Mouse (Mus musculus) adrenal gland, postnatal 36 days (tissue): Measurements from ENCODE around the gene Ica1l. TPM values are rescaled to one million over a fixed set of nuclear protein-coding genes. Genes with fewer than 3 reads are reported as not detected.
"Not testable (repeated sequence)": the region's sequence is repeated elsewhere in the genome, so short reads cannot be mapped to it uniquely, and the experiment has no call there.

Experiments used
- DNase-seq, 2 experiments: peaks; one replicate each; pipeline ENCODE4 v3.0.0; 2021; ENCODE audit warnings: mixed read lengths in 1 of 2
- long read RNA-seq, 2 experiments: library from polyadenylated mRNA; stranded (forward); transcript quantifications; one replicate each; pipeline ENCODE4 v2.0.0; 2021; ENCODE audit warnings: borderline sequencing depth in 2 of 2
- total RNA-seq, 2 experiments: library from RNA; stranded (reverse); gene quantifications; 2 replicates each; pipeline ENCODE4 v1.2.3; 2021

Gene Ica1l
- total RNA-seq: 1 to 10 TPM; 2.3 to 2.5 TPM
- long read RNA-seq, experiment 1, partial matches to known transcripts: 0 of 3 reads
- long read RNA-seq, experiment 1, other reads (novel, unspliced or antisense): 2 of 3 reads
- long read RNA-seq, experiment 2, partial matches to known transcripts: 0 of 1 reads
- long read RNA-seq, experiment 2, other reads (novel, unspliced or antisense): 1 of 1 reads

DNA sequence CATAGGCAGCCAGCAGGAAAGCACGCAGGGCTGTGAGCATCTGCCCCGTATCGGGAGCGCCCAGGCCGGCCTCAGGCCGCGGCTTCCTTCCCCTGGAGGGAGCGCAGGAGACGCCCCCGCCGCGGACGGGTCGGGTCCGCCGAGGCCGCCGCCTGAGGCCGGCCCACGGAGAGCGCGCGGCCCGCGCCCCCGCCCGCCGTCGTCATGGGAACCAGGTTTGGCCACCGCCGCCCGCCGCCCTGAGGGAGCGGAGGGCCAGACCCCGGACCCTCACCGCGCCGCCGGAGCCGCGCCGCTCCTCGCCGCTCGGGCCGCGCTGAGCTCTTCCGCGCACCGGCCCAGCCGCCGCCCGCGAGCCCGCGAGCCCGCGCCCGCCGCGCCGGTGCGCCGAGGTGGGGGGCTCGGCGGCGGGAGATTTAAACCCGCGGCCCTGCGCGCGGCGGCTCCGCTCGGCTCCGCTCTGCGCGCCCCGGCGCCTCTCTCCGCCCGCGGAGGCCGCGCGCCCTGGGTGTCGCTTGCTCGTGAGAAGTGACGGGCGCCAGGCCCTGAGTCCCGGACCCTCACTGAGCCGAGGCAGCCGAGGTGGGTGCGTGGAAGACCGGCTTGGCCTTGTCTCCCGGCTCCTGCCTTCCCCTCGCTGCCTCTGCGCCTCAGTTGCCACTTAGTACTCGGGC lies at the start of gene Ica1l:
Ica1l (minus strand) TSS at position 389 of the 674 bp plus-strand sequence.
- DNase-seq: peak; percentile 71 to 77

DNA sequence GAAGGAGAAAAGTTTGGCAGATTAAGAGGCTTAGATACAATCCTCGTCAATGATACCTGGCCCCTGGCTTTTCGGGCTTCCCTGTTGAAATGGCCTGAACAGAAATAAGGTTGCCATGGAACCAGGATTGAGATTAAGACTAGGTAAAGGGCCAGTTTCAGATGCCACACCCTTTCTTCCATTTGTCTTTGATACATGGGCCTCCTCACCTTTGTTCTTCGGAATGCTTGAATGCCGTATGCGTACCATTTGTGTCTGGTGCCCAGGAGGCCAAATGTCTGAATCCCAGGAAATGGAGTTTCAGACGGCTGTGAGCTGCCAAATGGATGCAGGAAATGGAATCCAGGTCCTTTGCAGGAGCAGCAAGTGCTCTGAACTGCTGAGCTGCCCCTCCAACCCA lies 33.4 kb upstream of the Ica1l start:
- DNase-seq: no peak

DNA sequence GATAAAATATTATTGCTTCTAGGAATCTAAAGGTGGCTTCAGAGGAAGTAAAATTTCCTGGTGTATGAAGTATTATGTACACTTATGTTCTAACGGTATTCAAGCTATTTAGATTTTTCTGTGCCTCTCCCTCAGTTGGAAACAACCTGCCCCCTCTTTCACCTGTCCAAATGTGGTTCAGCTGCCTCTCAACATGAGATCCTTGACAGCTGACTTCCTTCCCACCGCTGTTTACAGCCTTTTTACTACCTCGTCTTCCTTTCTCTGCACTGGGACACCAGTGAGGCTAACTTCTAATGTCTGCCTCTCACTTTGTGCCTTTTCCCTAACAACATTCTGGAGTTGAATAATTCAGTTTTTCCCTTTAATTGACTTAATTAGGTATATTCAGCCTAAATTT lies 32.6 kb upstream of the Ica1l start:
- DNase-seq: no peak

DNA sequence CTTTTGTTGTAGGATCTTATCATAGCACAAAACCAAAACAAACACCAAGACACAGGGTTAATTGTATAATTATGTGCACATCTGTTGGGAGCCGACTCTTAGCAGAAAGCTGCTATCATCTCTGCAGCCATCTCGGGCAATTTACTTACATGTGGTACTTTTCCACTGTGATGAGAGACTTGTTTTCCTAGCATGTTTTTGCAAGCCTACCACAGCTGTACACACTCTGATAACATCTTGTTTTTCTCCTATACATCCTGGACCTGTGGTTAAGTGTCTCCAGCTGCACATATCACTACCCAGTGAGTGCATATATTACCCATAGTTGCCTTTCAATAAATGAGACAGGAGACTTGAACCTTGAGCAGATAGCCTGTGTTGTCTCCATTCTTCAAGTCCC lies 32.0 kb upstream of the Ica1l start:
- no peak for DNase-seq

DNA sequence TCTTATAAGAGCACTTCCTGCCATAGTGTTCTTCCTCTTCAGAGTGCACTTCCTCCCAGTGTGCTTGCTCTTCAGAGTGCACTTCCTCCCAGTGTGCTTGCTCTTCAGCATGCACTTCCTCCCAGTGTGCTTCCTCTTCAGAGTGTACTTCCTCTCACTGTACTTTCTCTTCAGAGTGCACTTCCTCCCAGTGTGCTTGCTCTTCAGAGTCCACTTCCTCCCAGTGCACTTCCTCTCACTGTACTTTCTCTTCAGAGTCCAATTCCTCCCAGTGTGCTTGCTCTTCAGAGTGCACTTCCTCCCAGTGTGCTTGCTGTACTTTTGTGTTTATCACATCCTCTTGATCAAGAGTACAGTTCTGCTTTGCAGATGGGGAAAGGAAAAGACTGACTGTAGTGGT lies 27.7 kb upstream of the Ica1l start:
- not testable (repeated sequence) for DNase-seq

DNA sequence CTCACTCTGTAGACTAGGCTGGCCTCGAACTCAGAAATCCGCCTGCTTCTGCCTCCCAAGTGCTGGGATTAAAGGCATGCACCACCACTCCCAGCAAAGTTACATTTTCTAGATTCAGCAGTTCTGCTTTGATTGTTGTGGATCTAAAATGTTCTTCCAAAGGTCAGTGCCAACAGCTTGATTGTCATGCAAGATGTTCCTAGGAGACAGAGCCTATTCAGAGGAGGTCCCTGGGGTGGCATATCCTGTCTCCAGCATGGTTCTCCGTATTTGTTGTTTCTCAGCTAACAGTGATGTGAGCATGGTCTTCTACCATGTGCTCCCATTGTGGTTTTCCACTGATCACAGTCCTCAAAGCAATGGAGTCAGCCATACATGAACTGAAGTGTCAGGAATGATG lies 13.3 kb upstream of the Ica1l start:
- no peak for DNase-seq

DNA sequence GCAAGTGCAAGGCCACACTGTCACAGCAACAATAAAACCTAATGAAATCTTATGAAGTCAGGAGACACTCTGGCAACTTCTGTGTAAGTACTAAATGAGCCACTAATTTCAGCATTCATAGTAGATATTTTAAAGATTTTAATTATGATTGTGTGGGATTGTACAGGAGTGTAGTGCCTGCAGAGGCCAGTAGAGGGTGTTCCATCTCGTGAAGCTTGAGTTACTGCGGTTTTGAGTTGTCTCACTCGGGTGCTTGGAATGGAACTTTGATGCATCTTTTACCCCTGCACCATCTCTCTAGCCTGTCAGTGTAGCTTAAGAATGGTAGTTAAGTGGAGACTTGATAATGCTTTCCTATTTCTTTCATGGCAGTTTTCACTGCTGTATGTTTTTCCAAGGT lies 11.7 kb upstream of the Ica1l start:
- no peak for DNase-seq

DNA sequence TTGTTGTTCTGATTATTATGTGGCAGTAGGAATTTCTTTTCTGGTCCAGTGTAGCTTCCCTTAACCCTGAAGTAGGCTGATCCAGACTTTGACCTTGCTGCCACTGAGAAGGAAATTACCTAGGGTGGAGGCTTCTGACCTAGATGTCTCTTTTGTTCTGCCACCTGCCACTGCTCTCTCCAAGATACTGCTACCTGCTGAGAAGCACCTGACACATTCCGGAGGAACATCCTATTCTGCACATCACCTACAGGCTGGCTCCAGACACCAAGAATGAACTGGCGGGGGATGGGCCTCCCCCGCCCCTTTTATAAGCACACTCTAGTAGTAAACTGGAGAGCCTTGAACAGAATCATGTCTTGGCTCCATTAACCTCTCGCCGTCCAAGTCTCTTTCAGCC lies 4.5 kb upstream of the Ica1l start:
- not testable (repeated sequence) for DNase-seq

DNA sequence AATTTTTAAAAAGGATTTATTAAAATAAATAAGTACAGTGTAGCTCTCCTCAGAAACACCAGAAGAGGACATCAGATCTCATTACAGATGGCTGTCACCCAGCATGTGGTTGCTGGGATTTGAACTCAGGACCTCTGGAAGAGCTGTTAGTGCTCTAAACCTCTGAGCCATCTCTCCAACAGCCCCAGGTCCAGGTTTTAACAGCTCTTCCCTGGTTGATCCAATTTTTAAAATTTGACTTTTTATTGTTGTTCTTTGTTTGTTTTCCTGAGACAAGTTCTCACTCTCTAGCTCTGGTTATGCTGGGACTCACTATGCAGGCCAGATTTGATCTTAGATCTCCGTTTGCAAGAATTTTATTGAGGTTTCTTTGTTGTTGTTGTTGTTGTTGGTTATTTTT lies 1.6 kb upstream of the Ica1l start:
- no peak for DNase-seq

DNA sequence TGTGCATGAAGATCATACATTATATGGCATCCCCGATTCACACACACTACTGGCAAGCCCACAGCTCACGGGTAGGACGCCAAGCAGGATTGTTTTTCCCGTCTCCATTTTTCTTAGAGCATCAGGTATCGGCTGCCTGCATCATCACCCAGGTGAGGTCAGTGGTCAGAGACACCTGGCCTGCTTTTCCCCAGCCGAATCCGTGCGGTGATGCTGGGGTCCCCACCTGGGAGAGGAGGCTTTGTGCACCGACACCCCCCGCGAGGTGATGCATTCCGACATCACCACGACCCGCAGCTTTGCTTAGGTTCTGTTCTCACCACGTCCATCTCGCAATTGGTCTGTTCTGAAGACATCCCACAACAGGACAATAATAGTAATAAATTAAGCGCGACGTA lies 587 bp downstream of the Ica1l start:
- DNase-seq: no peak

DNA sequence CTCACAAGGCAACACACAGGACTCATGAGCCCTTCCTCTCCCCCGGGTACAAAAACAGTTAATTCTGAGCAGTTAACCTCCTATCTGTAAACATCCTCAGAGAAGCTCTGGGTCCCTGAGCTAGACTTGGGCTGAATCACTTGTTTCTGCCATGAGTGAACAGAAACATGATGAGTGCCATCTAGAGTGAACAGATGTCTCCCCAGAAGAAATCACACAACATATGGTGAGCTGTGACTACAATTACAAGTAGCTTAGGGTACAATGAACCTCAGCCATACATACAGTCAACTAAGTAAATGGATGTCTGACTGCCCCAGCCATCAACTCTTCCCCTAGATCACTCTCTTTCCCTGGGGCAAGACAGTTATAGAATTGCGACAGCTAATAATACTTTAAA lies 7.9 kb downstream of the Ica1l start:
- DNase-seq: no peak

DNA sequence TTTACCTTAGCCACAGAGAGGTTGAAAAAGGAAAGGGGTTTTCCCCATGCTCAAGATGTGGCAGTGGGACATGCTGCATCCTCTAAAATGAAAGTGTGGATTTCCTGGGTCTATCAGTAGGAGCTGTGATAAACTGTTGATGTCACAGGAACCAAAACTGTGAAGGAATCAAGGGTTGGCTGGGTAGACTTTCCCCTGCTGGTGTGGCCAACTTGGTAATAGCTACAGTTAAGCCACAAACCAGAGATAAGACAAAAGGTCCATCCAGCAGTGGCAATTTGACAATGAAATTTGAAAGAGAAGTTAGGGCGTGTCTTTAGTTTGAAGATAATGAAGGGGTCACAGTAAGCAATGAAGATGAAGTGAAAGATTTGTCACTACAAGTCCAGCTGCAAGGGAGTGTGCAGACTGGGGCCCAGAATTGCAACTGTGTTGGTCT lies 25.9 kb downstream of the Ica1l start:
- no peak for DNase-seq

DNA sequence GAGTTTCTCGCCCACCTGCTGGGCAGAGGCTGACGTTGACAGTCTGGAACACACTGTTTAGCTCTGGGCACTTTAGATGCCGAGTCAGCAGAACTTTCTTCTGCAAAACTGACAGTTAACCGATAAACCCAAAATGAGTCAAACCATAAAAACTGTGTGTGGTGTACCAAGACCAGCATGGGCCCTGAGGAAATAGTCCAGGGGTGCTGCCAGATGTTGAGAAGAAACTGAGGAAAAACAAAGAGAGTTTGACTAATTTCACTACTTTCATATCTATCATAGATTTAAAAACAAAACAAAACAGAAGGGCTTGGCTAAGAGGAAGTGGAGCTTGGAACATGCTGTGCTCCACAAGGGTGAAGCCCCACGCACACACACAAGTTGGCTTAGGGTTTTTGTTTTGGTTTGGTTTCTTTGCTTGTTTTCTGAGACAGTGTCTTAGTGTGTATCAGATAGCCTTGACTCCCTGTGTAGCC lies 26.8 kb downstream of the Ica1l start:
- no peak for DNase-seq

DNA sequence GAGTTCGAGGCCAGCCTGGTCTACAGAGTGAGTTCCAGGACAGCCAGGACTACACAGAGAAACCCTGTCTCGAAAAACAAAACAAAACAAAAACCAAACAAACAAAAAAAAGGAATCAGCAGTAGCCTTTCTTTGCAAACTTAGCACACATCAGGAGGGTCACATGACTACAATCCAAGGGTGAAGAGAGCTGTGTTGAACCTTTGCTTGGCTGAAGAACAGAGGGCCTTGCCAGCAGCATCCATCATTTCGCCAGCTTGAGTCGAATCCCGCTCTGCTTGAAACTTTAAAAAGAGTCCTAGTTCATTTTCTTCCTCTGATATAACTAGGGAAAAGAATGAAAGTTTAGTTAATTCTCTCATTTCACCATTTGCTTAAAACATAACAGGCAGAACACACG lies 27.5 kb downstream of the Ica1l start:
- no peak for DNase-seq

DNA sequence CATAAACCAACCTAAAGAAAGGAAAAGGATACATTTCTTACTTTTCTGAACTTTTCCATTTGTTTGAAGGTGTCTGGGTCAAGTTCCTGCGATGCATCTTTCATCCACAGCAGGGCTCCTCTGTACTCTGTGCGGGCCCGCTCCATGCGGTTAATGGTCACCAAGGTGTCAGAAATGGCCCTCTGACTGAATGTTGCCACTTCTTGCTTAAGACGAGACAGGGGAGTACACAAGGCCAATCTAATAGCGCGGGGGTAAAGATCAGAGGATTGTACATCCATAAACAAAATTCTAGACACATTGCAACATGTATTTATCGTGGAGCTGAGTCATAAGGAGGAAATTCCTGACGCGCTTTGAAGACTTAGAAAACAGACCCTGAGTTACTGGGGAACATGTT lies 29.2 kb downstream of the Ica1l start:
- DNase-seq: no peak

DNA sequence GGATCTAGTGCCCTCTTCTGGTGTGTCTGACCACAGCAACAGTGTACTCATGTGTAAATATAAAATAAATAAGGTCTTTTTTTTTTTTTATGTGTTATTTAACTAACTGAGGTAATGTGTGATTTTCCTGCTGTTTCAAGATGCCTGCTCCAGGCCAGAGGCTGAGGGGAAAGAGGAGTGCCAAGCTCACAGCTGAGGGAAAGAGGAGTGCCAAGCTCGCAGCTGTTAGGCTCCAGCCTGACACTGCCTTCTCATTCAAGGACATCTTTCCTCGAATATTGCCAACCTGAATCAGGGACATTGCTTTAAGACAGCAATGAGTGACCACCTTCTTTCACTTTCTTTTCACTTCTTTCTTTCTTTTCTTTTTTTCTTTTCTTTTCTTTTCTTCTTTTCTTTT lies 34.2 kb downstream of the Ica1l start:
- no peak for DNase-seq

DNA sequence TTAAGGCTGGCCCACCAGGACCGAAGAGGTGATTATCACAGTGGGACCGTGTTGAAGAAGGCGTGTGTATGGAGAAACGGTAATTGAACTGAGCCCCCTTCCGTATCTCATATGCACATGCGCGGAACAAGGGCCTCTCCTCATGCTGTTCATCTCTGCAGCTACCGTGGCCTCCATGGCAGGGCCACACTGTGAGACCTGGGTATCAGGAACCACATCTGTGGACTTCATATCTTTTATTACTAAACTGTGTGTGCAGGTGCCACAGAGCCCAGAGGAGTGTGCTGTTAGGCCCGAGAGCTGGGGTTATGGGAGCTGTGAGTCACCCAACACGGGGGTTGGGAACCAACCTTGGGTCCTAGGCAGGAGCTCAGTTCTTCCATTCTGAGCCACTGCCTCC lies 35.6 kb downstream of the Ica1l start:
- peak; percentile 37 to 40 for DNase-seq

DNA sequence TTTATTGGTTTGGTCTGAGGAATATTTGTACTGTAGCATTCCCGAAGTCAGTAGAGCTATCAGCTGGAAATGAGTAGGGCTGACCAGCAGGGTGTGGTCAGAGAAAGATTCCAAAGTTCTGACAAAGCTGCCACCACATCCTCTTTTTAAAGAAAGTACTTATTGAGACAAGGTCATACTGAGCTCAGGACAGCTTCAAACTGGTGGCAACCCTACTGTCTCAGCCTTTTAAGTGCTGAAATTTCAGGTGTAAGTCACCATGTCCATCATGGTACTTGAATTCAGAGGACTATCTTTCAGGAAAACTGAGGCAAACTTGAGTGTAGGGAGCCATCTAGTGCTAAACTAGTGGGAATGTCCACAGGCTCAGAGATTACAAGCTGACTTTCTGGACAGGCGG lies 42.7 kb downstream of the Ica1l start:
- no peak for DNase-seq

DNA sequence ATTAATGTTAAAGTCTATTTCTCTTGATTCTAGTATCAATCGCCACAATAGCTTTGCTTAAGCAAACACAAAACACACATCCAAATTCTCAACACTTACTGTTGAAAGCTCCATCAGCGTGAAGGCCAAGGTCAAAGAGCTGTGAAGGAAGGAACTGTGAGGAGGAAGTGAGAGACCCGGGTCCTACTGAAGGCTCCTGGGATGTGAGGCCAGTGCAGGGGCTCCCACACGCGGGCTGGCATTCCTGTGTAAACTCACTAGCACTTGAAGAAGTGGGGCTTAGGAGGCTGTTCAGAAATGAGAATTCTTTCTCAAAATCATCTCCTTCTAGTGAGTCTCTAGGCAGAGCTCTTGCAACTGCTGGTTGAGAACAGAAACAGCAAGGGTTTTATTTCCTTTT lies 45.6 kb downstream of the Ica1l start:
- DNase-seq: no peak

DNA sequence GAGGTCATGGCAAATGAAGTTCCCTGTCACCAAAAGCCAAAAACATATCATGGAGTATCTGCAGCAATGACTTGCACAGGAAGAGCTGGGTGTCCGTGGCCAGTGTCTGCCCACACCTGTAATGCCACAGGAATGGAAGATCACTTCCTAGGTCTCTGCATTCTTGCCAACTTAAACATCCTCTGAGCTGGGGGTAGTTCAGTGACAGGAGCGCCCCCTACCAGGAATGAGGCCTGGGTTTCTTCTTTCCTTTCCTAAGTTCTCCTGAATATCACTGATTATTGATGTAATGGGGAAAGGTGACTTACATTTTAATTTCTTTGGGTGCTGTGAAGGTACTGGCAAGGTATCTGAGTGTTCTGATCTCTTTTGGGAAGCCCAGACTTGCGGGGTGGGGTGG lies 47.3 kb downstream of the Ica1l start:
- DNase-seq: no peak

DNA sequence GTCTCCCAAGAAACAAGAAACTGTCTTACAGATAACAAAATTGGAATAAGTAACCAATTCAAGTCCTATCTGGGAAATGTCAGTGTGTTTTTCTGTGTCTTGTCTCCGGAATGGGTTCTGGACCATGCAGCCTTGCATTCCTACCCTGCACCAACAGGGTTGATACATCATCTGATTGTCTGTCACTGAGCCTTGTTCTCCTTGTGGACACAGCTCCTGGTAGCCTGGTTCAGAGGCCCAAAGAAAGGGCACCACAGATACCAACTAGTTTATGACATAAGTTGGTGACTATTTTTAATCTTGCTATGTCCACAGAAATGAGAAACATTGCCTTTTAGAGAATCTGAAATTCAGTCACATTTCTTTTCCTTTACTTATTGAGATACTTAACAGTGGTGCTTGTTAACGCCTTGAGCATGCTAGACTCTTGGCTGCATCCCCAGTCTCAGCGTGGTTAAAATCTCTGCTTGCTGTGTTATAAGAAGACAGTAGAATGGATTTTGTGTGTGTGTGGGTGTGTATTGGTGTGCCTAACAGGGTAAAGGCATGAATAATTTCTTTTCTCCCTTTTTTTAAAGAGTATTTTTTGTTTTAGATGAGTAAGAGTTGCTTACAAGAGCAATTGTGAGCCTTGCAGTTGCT lies 55.5 kb downstream of the Ica1l start:
- DNase-seq: no peak

DNA sequence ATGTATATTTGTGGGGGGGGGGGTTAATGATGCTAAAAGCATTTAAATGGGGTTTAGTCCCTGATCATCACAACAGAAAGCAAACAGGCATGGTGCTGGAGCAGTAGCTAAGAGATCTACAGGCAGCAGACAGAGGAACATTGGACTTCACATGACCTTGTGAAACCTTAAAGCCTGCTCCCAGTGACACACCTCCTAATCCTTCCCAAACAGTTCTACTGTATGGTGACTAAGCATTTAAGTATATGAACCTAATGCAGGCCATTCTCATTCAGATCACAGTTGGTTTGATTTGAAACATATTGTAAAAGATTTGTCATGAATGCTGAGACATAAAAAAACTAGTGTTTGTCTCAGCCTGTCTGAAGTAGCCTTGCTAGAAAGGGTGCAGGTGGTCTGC lies 56.4 kb downstream of the Ica1l start:
- no peak for DNase-seq

DNA sequence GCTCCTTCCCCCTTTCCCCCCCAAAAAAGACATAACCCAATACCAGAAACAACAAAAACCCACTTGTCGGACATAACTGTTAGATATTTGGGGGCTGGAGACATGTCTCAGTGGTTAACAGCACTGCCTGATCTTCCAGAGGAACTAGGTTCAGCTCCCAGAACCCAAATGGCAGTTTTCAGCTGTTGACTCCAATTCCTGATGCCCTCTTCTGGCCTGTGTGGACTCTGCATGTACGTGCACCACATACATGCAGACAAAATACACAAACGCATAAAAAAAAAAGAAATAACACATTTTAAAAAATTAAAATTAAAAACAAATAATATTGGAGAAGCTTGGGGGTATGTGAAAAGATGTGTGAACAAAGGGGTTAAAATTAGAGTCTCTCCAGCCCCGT lies 75.7 kb downstream of the Ica1l start:
- peak; percentile 19 to 42 for DNase-seq
